Mouse (Mus musculus) myocyte (in vitro differentiated cells): ENCODE measurements around the gene Krcc1.
"Not testable (repeated sequence)": the region's sequence is repeated elsewhere in the genome, so short reads cannot be mapped to it uniquely, and the experiment has no call there.

Source experiments
- CEBPB ChIP-seq: IDR thresholded peaks from 2 replicates; pipeline ENCODE4 v1.6.1; 2011; ENCODE audit warnings: mild to moderate bottlenecking, moderate library complexity; ENCODE audit not compliant: poor library complexity, insufficient read depth, severe bottlenecking
- E2F4 ChIP-seq: IDR thresholded peaks from one replicate; pipeline ENCODE4 v1.6.1; 2011; ENCODE audit warnings: mild to moderate bottlenecking, control low read depth, moderate library complexity; ENCODE audit not compliant: insufficient read depth
- MAX ChIP-seq: IDR thresholded peaks from one replicate; pipeline ENCODE4 v1.6.1; 2011; ENCODE audit warnings: low read depth, mild to moderate bottlenecking, control low read depth
- MYOD1 ChIP-seq, 3 experiments: IDR thresholded peaks; one replicate each; pipeline ENCODE4 v1.6.1; 2011; ENCODE audit warnings: control low read depth in 2 of 3, low read depth in 2 of 3, mild to moderate bottlenecking in 2 of 3, moderate library complexity in 1 of 3; ENCODE audit not compliant: insufficient read length in 2 of 3, control insufficient read depth in 1 of 3
- POLR2A ChIP-seq: IDR thresholded peaks from one replicate; pipeline ENCODE4 v1.6.1; 2011; ENCODE audit warnings: low read depth, mild to moderate bottlenecking, control low read depth, moderate library complexity; ENCODE audit not compliant: insufficient read length
- POLR2AphosphoS2 ChIP-seq: IDR thresholded peaks from one replicate; pipeline ENCODE4 v1.6.1; 2011; ENCODE audit warnings: low read depth, control low read depth; ENCODE audit not compliant: insufficient read length
- REST ChIP-seq: IDR thresholded peaks from one replicate; pipeline ENCODE4 v1.6.1; 2011; ENCODE audit warnings: mild to moderate bottlenecking, control low read depth, moderate library complexity; ENCODE audit not compliant: insufficient read depth, insufficient read length
- SRF ChIP-seq: IDR thresholded peaks from one replicate; pipeline ENCODE4 v1.6.1; 2011; ENCODE audit warnings: low read depth; ENCODE audit not compliant: control insufficient read depth, insufficient read length
- TCF12 ChIP-seq: IDR thresholded peaks from one replicate; pipeline ENCODE4 v1.6.1; 2011; ENCODE audit warnings: mild to moderate bottlenecking, control low read depth; ENCODE audit not compliant: poor library complexity, insufficient read depth, severe bottlenecking
- USF1 ChIP-seq: IDR thresholded peaks from one replicate; pipeline ENCODE4 v1.6.1; 2011; ENCODE audit warnings: low read depth, mild to moderate bottlenecking, control low read depth, moderate library complexity

- TF ChIP-seq POLR2A; CEBPB; E2F4; USF1; POLR2AphosphoS2; MAX; MYOD1 (IDR thresholded peaks at IDR 0.05; ENCODE audit: control insufficient read depth in 1 of 3, insufficient read length in 2 of 3, low read depth in 2 of 3); SRF; TCF12; REST: not testable (repeated sequence)
These were observed 60.0 kb downstream of the Krcc1 start for GRCm38 (mm10) chr6:71331491-71331890.
